Mouse (Mus musculus) adrenal gland, postnatal 10 days (tissue): ENCODE results near the gene Slc25a47. TPM values are rescaled to one million over a fixed set of nuclear protein-coding genes. Genes with fewer than 3 reads are reported as not detected.

ENCODE experiments used
- DNase-seq: peaks from one replicate; pipeline ENCODE4 v3.0.0; 2021; ENCODE audit warnings: mixed read lengths
- total RNA-seq, 2 experiments: library from RNA; stranded (reverse); gene quantifications; 2 replicates each; pipeline ENCODE4 v1.2.3; 2021

Slc25a47 gene
- total RNA-seq, 2 experiments from 2014 or later: 49.1 to 181 TPM

DNA sequence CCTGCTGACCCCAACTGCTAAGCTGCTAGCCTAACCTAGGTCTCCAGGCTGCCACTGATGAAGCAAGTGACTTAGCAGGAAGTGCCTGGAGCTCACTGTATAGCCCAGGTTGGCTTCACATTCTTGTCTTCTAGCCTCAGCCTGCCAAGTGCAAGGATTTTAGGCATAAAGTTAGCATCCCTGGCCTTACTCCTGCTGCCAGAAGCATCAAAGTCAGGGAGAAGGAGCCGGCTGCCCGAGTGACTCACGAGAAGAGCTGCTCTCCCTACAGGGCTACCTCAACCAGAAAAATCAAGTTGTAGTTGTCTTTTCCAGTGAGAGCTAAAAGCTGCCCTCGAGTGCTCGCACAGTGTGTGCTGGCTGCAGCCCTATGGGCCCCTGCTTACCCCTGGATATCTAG lies 22.6 kb downstream of the Slc25a47 start:
- DNase-seq: no peak

DNA sequence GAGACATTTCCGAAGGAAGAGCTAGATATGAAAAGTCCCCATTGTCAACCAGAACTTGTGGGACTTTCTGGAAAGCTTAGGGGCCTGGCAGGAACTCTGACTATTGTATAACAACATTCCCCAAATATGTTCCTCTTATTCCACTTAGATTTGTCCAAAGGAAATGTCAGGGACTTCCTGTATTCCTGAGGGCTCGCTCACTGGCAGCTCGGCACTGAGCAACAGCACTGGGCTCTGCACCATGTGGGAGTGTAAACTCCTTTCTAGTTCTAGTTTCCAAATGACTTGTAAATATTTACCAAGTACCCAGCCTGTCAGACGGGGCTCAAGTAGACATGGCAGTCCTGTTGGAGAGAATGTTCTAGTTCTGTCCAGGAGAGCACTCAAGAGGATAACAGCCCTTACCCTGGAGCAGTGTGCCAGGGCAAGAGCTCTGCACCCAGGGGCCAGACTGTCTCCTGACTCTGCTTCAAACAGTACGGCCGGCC lies 29.2 kb downstream of the Slc25a47 start:
- DNase-seq: no peak

DNA sequence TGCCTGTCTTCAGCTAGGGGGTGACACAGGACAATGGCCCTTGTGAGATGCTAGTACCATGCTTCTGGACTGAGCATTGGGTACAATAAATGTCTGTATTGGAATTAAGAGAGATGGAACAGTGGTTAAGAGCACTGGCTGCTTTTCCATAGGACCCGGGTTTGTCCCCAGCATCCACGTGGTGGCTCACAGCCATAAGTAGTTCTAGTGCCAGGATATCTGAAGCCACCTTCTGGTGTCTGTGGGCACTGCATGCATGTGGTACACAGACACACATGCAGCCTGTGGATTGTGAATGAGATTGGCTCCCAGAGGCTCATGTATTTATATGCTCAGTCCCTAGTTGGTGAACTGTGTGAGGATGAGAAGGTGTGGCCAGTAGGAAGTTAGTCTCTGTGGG lies 33.7 kb downstream of the Slc25a47 start:
- no peak for DNase-seq

DNA sequence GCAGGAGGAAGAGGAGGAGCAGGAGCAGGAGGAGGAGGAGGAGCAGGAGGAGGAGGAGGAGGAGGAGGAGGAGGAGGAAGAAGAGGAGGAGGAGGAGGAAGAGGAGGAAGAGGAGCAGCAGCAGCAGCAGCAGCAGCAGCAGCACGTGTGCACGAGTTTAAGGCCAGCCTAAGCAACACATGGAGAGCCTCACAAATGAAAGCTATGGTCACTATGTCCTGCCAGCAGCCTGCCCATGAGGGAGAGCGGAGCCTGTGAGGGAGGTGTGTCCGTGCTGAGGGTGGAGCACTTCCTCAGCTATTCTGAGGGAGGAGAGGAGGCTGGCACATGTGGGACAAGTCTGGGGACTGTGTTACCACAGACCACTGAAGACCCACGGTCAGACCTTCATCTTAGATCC lies 37.3 kb downstream of the Slc25a47 start:
- DNase-seq: no peak

DNA sequence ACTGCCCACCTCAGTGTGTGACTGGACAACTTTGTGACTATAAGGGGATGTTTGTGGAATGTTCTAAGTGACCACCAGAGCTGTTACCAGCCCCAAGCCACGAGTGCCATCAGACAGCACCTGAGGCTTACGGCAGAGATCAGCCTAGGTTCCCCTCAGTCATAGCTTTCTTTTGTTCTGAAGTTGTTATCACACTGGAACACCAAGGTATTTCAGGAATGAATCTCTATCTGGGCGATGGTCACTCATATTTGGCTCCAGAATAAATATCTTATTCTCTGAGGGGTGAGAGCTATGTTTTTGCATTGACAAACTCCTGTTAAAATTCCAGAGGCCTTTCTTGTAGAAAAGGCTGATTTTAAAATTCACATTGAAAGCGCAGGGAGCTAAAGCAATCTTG lies 43.3 kb downstream of the Slc25a47 start:
- DNase-seq: no peak

DNA sequence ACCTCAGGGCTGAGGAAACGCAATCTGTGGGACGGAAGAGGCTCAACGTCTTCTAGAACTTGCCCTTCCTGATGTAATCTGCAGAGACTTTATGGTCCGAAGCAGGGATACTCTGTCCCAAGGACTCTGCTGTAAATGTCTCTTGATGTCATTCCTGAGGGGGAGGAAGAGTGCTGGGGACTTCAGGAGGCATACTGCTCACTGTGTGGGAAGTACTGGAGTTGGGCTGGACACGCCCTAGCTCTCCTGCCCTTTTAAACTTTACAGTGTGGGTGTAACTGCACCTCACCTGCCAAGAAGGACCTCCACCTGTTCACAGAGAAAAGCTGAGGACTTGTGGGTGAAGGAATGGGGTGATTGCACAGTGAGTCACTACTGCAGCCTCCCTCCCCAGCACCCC lies 44.8 kb downstream of the Slc25a47 start:
- no peak for DNase-seq

DNA sequence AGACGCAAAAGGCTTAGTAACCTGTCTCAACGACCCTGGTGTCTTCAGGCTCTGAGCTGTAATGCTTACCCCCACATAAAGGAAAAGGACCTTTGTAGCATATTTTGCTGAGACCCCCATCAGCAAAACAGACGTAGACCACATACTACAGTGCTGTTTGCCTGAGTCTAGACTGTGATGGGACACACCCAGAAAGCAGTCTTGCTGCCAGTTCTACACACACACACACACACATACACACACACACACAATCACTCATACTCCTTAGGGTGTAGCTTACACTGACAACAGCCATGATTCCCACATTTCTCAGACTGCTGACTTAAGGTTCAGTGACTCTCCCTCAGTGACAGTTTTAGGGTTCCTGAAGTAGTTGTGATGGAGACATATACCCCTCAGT lies 45.3 kb downstream of the Slc25a47 start:
- DNase-seq: no peak

DNA sequence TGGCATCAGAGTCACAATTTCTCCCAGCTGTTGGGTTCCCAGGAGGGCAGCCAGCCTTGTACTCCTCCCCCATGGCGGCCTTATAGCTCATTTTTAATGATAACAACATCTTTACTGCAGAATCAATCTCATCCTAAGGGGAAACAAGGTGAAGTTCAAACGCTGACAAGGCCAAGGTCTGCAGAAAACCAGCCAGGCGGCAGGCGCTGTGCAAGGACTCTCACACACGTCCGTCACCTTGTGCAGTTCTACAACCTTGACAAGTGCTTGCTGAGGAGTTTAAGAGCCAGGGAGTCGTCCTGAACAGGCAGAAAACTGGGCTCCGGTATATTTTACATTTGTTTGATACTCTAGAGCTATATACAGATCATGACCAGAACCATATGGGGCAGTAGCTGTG lies 46.9 kb downstream of the Slc25a47 start:
- peak; percentile 49 for DNase-seq

DNA sequence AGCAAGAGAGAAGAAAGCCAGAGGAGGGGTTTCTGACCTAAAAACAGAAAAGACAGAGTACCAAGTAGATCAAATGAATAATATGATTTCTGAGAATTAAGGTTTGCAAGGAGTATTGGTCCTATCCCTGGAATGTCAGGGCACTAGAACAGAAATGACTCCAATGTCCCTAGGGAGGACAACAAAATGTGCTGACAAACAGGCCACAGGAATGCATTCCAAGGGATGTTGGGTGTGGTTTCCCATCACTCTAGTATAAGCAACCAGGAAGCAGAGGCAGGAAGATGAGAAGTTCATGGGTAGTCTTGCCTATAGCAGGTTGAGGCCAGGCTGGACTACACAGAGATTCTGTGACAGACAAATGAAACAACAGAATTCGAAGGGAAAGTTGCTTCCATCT lies 50.1 kb downstream of the Slc25a47 start:
- DNase-seq: no peak

DNA sequence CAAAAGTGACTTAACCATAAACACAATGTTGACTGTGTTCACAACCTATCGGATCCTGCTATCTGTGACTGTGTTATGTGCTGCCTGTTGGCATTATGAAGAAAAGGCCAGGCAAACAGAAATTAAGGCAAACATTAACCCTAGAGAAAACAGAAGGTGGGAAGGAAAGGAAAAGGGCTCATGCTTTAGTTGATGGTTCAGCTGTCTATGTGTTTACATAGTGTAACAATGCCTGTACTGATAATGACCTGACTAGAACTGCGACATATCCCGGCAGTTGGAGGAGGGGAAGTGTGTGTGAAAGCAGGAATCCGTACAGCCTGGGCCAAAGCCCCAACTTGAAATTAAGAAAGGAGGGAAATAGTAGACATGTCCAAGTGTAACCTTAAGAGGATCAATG lies 51.2 kb downstream of the Slc25a47 start:
- no peak for DNase-seq

DNA sequence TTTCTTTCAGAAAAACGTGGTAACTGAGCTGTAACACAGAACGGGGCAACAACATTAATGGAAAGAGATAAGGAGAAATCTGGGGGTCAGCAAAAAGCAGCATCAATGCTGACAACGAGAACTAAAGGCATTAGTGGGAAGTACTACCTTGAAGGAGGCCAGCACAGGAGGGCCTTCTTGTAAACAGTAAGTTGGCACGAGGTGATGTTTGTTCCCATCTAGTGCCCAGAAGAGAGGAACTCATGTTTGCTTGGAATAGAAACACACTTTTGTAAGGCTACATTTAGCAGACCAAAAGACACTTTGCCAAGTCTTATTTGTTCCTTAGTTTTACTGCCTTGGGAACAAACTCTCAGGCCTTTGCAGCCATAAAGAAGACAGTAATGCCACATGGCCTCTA lies 52.8 kb downstream of the Slc25a47 start:
- DNase-seq: no peak

DNA sequence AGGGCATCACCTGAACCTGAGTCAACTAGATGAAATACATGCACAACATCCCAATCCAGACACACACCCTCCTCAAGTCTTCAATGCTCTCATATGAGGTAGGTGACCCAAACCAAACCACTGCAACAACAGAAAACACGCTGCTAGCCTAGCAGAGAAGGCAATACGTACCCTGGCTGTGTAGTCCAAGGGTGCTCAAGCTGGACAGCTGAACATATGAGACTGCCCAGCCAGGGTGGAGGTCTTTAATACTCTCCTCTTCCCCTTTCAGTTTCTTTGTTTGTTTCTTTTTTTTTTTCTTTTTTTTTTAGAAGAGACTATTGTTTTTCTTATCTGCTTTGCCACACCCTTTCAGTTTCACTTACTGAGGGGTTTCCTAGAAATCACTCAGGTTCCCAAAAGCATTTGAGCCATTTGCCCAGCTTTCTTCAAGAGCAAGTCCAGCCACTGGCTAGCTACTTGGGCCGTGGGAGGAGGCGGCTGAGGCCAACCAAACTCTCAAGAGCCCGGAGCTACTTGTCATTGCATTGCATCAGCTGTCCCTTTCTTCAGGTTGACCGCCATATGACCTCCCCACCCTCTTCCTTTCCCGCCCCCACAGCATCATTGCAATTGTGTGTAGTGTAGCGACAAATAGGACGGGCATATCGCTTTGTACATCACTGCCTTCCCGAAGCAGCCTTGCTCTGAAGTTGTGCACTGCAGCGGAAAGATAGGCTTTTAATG lies 57.3 kb downstream of the Slc25a47 start, which contains the start of gene Wdr25:
Gene Wdr25 (plus strand): TSS at position 643 of the 726 bp plus-strand sequence.
- DNase-seq: no peak

DNA sequence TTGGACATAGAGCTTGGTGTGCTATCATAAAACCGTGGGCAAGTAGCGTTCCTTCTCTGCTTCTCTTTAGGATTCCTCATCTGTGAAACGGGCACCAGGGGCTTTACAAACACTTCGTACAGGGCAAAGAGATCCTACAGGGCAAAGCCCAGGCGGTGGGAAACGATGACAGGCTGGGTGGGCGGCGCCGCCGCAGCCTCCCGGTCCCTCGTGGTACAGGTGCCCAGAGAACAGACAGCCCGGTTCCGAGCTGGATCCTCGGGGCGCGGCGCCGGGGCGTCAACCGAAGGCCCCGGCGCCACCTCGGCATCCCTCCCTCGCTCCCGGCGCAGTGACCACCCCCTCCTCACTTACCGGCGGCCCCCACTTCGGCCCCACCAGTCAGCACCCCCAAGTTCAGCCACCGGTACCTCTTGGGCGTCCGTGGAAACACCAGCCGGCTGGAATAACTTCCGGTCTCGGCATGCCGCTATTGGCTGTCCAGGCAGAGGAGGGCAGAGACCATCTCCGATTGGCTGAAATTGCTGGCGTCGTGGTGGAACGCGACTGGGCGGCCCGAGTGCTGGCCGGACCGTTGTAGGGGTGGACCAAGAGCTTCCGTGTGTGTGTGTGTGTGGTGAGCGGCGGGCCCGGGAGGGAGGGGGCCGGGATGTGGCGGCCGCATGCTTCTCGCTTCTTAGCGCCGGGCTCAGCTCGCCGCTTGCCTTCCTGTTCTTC lies 58.0 kb downstream of the Slc25a47 start, which contains the start of gene Wars:
Gene Wars (minus strand): TSS at position 460 of the 717 bp plus-strand sequence.
- peak; percentile 97 for DNase-seq

DNA sequence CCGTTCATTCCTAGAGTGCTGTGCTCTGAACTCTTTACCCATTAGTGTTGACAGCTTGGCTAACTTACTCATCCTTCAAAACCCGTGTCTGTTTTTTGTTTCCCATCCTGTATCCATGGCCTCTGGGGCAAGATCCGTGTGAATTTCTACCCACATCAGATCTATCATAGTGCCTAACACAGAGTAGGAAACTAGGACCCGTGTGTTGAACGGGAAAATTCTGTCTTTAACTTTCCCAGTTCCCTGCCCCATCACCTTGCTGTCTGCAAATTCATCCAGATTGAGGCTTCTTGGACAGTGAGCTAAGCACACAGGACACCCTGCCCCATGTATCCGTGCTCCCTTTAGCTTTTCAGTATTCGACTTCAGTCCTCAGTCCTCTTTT lies 58.6 kb downstream of the Slc25a47 start:
- no peak for DNase-seq

DNA sequence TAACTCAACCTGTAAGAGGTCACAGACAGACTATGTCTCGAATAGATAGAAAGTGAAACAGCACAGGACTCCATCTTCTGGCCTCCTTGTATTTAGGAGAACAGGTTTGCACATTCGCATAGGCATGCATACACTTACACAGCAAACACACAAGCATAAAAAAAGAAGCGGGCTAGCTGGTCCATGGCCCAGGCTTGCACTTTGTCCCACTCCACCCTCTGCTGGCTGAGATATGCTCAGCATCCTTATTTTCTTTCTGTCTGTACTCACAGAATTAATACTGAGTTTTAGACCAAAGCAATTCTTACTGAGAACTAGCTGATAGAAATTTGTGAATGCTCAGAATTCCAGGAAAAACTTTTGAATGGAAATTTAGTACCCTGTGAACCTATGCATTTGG lies 60.2 kb downstream of the Slc25a47 start:
- DNase-seq: peak; percentile 58

DNA sequence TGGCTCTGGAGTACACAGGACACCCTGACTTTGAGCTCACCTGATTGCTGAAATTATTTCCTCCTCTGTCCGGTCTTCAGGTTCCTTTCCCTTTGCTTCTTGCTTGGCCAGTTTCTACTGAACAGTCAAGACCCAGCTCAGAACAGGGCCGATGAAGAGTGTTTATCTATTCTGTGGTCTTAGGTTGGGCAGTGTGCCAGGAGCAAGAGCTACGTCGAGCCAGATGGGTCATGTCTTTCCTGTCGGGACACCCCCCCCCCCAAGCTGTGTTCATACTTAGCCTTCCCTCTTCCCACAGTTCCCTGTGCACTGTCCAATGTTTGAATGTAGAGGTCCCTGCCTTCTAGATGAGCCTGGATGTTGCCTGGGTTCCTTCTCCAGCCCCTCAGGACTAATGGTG lies 65.5 kb downstream of the Slc25a47 start:
- DNase-seq: no peak

DNA sequence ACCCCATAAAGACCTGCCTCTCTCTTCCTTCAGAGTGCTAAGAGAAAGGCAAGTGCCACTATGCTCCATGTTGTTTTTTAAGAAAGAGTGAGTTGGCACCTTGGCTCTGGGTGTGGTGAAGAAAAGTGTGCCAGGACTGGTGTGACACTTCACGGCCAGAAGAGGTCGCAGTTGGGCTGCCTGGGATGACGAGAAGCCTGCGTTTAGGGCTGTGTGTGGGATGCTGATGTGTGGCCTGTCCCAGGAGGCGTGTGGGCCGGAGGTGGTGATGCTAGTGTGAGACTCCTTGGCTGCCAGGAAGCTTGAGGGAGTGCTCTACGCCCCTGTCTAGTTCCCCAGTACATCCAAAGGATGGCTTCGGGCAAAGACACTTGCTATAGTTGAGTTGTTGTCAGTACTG lies 67.1 kb downstream of the Slc25a47 start:
- peak; percentile 65 for DNase-seq

DNA sequence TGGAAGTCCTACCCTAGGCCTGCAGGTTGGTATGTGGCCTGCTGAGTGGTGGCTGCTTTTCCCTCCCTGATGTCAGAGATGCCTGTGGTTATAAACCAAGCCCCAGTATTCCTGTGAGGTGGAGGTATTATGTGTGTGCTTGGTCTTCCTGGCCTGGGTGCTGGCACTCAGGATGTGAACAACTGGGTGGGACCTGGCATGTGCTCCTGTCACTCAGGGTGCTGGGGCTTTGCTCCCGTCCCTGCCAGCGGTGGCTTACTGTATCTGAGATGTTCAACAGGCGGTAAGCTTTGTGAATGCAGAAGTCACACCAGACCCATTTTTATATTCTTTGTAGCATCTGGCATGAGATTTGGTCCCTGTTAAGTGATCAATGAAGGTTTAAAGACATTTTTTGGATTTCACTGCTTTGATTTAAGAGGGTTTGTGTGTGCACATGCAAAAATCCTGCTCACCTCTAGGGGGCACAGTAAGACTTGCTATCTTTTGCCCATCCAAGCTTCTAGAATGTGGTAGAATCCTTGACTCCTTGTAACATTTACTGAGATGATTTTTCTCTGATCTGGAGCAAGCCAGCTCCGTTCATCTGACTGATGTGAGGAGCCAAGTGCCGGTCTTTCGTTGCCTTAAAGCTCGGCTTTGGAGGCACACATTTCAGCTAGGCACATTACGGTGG lies 67.9 kb downstream of the Slc25a47 start:
- peak; percentile 71 for DNase-seq

DNA sequence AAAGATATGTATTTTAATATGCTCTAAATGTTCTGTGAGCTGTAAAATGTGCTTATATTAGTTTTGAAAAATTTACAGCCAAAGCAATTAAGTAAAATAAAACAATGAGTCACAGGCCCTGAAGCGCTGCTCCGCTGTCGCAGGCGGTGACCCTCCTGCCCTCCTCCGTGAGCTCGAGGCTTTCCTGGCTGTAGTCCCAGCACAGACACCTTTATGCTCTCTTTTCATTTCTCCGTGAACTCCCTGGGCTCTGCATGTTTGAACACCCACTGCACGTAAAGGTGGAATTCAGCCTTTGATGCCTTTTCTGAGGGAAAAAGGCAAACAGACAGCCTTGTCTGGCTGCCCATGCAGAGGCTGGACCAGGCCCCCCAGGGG lies 68.4 kb downstream of the Slc25a47 start:
- DNase-seq: peak; percentile 23

DNA sequence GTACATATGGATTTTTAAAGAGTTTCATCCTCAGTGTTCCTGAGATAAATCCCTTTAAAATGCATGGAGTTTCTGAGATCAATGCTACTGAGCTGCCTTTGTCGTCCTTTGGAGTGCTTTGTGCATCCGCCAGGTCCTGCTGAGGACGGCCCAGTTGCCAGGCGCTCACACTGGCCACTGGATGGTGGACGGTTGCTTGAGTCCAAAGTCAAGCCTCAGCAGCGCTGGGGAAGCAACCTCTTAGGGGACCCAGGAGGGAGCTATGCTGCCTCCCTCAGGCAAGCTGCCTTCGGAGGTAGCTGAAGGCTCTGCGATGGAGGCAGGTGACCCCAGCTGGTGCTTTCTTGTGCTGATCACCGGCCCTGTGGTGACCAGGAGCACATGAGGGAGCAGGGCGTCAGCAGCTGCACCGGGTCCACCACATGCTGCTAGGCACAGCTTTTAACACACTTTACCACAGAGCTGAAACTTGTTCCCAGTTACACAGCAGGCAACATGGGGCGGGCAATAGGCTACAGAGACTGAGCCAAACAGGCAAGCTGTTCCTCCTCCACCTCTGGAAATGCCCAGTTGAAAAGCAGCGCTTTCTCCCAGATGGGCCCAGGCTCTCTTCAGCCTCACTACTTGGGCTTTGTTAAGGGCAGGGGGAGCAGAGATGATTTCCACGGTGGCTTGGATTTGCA lies 69.9 kb downstream of the Slc25a47 start:
- DNase-seq: no peak

DNA sequence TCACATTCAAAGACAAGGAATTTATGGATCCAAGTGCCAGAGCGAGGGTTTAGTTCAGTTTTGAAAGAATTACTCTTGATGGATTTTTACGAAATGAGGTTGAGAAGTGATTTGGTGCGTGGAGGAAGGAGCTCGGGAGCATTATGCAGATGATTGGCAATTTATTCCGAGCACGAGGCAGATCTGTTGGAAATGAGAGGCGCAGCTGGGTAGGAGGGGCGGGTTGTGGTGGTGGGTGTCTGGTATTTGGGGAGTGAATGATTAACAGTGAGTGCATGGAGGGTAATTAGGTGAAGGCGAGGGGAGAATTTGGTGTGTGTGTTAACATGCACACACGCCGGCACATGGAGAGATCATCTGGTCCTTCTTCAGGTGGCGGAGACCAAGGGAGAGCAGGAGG lies 70.6 kb downstream of the Slc25a47 start:
- no peak for DNase-seq
